Mouse (Mus musculus) midbrain, embryonic 13.5 days (tissue): ENCODE results near the gene Zbtb20. TPM values are rescaled to one million over a fixed set of nuclear protein-coding genes. Genes with fewer than 3 reads are reported as not detected.

Experiments
- ATAC-seq: fragments of 200-750 bp; cut with Nextera tagmentation; 2 replicates; pipeline ENCODE4 v1.8.0; 2017; ENCODE audit warnings: mild to moderate bottlenecking, moderate TSS enrichment, moderate library complexity
- H3K27ac ChIP-seq: fragments of 300-500 bp; sonication (generic); 2 replicates; pipeline ENCODE4 v1.5.1; 2015; ENCODE audit warnings: inconsistent platforms, mild to moderate bottlenecking, moderate library complexity
- H3K27me3 ChIP-seq: fragments of 300-500 bp; sonication (generic); 2 replicates; pipeline ENCODE4 v1.6.1; 2015; ENCODE audit warnings: mild to moderate bottlenecking, inconsistent platforms
- H3K36me3 ChIP-seq: fragments of 300-500 bp; sonication (generic); 2 replicates; pipeline ENCODE4 v1.6.1; 2015; ENCODE audit warnings: mild to moderate bottlenecking, inconsistent platforms
- H3K4me1 ChIP-seq: fragments of 300-500 bp; sonication (generic); replicated peaks from 2 replicates; pipeline ENCODE4 v1.6.1; 2015; ENCODE audit warnings: inconsistent platforms
- H3K4me2 ChIP-seq: fragments of 300-500 bp; sonication (generic); replicated peaks from 2 replicates; pipeline ENCODE4 v1.6.1; 2015; ENCODE audit warnings: moderate library complexity, mild to moderate bottlenecking, inconsistent platforms
- H3K4me3 ChIP-seq: fragments of 300-500 bp; sonication (generic); replicated peaks from 2 replicates; pipeline ENCODE4 v1.5.1; 2015; ENCODE audit warnings: mild to moderate bottlenecking, inconsistent platforms
- H3K9ac ChIP-seq: fragments of 300-500 bp; sonication (generic); replicated peaks from 2 replicates; pipeline ENCODE4 v1.6.1; 2015; ENCODE audit warnings: mild to moderate bottlenecking, inconsistent platforms
- H3K9me3 ChIP-seq: fragments of 300-500 bp; sonication (generic); 2 replicates; pipeline ENCODE4 v1.6.1; 2016; ENCODE audit warnings: mild to moderate bottlenecking, inconsistent platforms
- WGBS: fragments of 180-500 bp; shearing (Covaris S2); methylation state at CpG from one replicate; pipeline ENCODE4 v1.1.7; 2015; 5-methylcytosine and 5-hydroxymethylcytosine counted together
- polyA plus RNA-seq: library from polyadenylated mRNA; unstranded; fragments of >200 nt; fragmentation: Nextera tagmentation; extraction: Ambion mirVana; gene quantifications from 2 replicates; pipeline ENCODE4 v1.2.1, GENCODE M21; 2015

Zbtb20 gene
- polyA plus RNA-seq, 1 experiment from 2014 or later: 86.5 TPM

GRCm38 (mm10) chr16:43235317-43235716 is 359.6 kb downstream of the Zbtb20 start:
- Histone ChIP-seq H3K9ac (no peak overlapping the region), H3K36me3 (no peaks in the 10 kb centered on the region), H3K4me2 (no peak overlapping the region), H3K4me1 (peaks cover 10% of the 10 kb centered on the region; the same call in 1 of the 2 replicates), H3K27ac (no peak overlapping the region), H3K27me3 (no peaks in the 10 kb centered on the region), H3K9me3 (no peaks in the 10 kb centered on the region), H3K4me3 (no peak overlapping the region)
- 77% methylated on average over 7 of the region's 7 CpGs for WGBS
- no peak for ATAC-seq

GRCm38 (mm10) chr16:43235721-43236159 is 360.1 kb downstream of the Zbtb20 start:
- Histone ChIP-seq H3K36me3 (no peaks in the 10 kb centered on the region), H3K4me1 (peaks cover 10% of the 10 kb centered on the region; the same call in 1 of the 2 replicates), H3K4me2 (no peak overlapping the region), H3K9me3 (no peaks in the 10 kb centered on the region), H3K27me3 (no peaks in the 10 kb centered on the region), H3K9ac (no peak overlapping the region), H3K27ac (no peak overlapping the region), H3K4me3 (no peak overlapping the region)
- ATAC-seq: no peak
- 67% methylated on average over 8 of the region's 8 CpGs for WGBS

GRCm38 (mm10) chr16:43237551-43237950 is 361.9 kb downstream of the Zbtb20 start:
- Histone ChIP-seq H3K36me3 (no peaks in the 10 kb centered on the region), H3K27ac (no peak overlapping the region), H3K4me2 (no peak overlapping the region), H3K9ac (no peak overlapping the region), H3K9me3 (no peaks in the 10 kb centered on the region), H3K4me3 (no peak overlapping the region), H3K4me1 (peaks cover 10% of the 10 kb centered on the region; the same call in 1 of the 2 replicates), H3K27me3 (no peaks in the 10 kb centered on the region)
- ATAC-seq: no peak
- WGBS: 70% methylated on average over 2 of the region's 2 CpGs

- no peak overlapping the region for H3K27ac ChIP-seq
- H3K4me2 ChIP-seq: no peak overlapping the region
- ATAC-seq: no peak
- no peaks in the 10 kb centered on the region for H3K9me3 ChIP-seq
- no peaks in the 10 kb centered on the region for H3K36me3 ChIP-seq
- WGBS: 90% methylated on average over 5 of the region's 5 CpGs
- no peaks in the 10 kb centered on the region for H3K27me3 ChIP-seq
- H3K9ac ChIP-seq: no peak overlapping the region
- no peak overlapping the region for H3K4me3 ChIP-seq
- no peaks in the 10 kb centered on the region; the same call in 1 of the 2 replicates for H3K4me1 ChIP-seq
Measured at GRCm38 (mm10) chr16:43247026-43247425, 371.3 kb downstream of the Zbtb20 start.

GRCm38 (mm10) chr16:43253077-43253476 is 377.4 kb downstream of the Zbtb20 start:
- ATAC-seq: no peak

GRCm38 (mm10) chr16:43253746-43254145 is 378.1 kb downstream of the Zbtb20 start:
- Histone ChIP-seq H3K27ac (no peak overlapping the region), H3K36me3 (no peaks in the 10 kb centered on the region), H3K9me3 (no peaks in the 10 kb centered on the region), H3K4me1 (no peaks in the 10 kb centered on the region), H3K27me3 (no peaks in the 10 kb centered on the region), H3K9ac (no peak overlapping the region), H3K4me3 (no peak overlapping the region), H3K4me2 (no peak overlapping the region)
- 82% methylated on average over 4 of the region's 4 CpGs for WGBS
- no peak for ATAC-seq

More at GRCm38 (mm10) chr16:43253077-43253476, 377.4 kb downstream of the Zbtb20 start:
- no peaks in the 10 kb centered on the region for H3K27me3 ChIP-seq
- 54% methylated on average over 2 of the region's 2 CpGs for WGBS
- H3K27ac ChIP-seq: no peak overlapping the region
- no peak overlapping the region for H3K4me3 ChIP-seq
- H3K9me3 ChIP-seq: no peaks in the 10 kb centered on the region
- H3K4me1 ChIP-seq: no peaks in the 10 kb centered on the region; the same call in 1 of the 2 replicates
- H3K36me3 ChIP-seq: no peaks in the 10 kb centered on the region
- no peak overlapping the region for H3K9ac ChIP-seq
- H3K4me2 ChIP-seq: no peak overlapping the region

GRCm38 (mm10) chr16:43256191-43256899 is 380.7 kb downstream of the Zbtb20 start:
- no peak overlapping the region for H3K4me2 ChIP-seq
- H3K4me1 ChIP-seq: no peaks in the 10 kb centered on the region
- H3K9me3 ChIP-seq: no peaks in the 10 kb centered on the region
- no peak for ATAC-seq
- no peak overlapping the region for H3K4me3 ChIP-seq
- H3K9ac ChIP-seq: no peak overlapping the region
- no peaks in the 10 kb centered on the region for H3K27me3 ChIP-seq
- no peak overlapping the region for H3K27ac ChIP-seq
- no peaks in the 10 kb centered on the region for H3K36me3 ChIP-seq
- WGBS: 82% methylated on average over 3 of the region's 3 CpGs

- no peak for ATAC-seq
- H3K4me2 ChIP-seq: no peak overlapping the region
- 92% methylated on average over 1 of the region's 1 CpGs for WGBS
- no peaks in the 10 kb centered on the region for H3K36me3 ChIP-seq
- H3K27ac ChIP-seq: no peak overlapping the region
- no peak overlapping the region for H3K4me3 ChIP-seq
- no peak overlapping the region for H3K9ac ChIP-seq
- H3K9me3 ChIP-seq: no peaks in the 10 kb centered on the region
- H3K4me1 ChIP-seq: no peaks in the 10 kb centered on the region
- no peaks in the 10 kb centered on the region for H3K27me3 ChIP-seq
Measured at GRCm38 (mm10) chr16:43256900-43257281, 381.2 kb downstream of the Zbtb20 start.

- Histone ChIP-seq H3K27ac (no peak overlapping the region), H3K9ac (no peak overlapping the region), H3K27me3 (no peaks in the 10 kb centered on the region), H3K36me3 (0 out of 2 replicates have a peak, but pooled peaks cover 4% of the 10 kb centered on the region), H3K4me2 (no peak overlapping the region), H3K4me1 (no peaks in the 10 kb centered on the region), H3K4me3 (no peak overlapping the region), H3K9me3 (no peaks in the 10 kb centered on the region)
- ATAC-seq: no peak
- WGBS: 61% methylated on average over 1 of the region's 1 CpGs
Measured at GRCm38 (mm10) chr16:43259466-43259865, 383.8 kb downstream of the Zbtb20 start.

- H3K27ac ChIP-seq: no peak overlapping the region
- ATAC-seq: no peak
- H3K4me2 ChIP-seq: no peak overlapping the region
- no peaks in the 10 kb centered on the region for H3K4me1 ChIP-seq
- 0 out of 2 replicates have a peak, but pooled peaks cover 4% of the 10 kb centered on the region for H3K36me3 ChIP-seq
- 78% methylated on average over 2 of the region's 2 CpGs for WGBS
- H3K9me3 ChIP-seq: no peaks in the 10 kb centered on the region
- H3K27me3 ChIP-seq: no peaks in the 10 kb centered on the region
- no peak overlapping the region for H3K9ac ChIP-seq
- no peak overlapping the region for H3K4me3 ChIP-seq
Measured at GRCm38 (mm10) chr16:43260862-43261261, 385.2 kb downstream of the Zbtb20 start.

GRCm38 (mm10) chr16:43274057-43274595 is 398.4 kb downstream of the Zbtb20 start:
- no peaks in the 10 kb centered on the region for H3K27me3 ChIP-seq
- no peak for ATAC-seq
- 39% methylated on average over 2 of the region's 2 CpGs for WGBS

GRCm38 (mm10) chr16:43276764-43277163 is 401.1 kb downstream of the Zbtb20 start:
- ATAC-seq: no peak

More at GRCm38 (mm10) chr16:43274057-43274595, 398.4 kb downstream of the Zbtb20 start:
- Histone ChIP-seq H3K9ac (no peak overlapping the region), H3K36me3 (no peaks in the 10 kb centered on the region), H3K4me2 (no peak overlapping the region), H3K27ac (no peak overlapping the region), H3K9me3 (no peaks in the 10 kb centered on the region), H3K4me3 (no peak overlapping the region), H3K4me1 (peaks cover 16% of the 10 kb centered on the region; the same call in 1 of the 2 replicates)

More at GRCm38 (mm10) chr16:43276764-43277163, 401.1 kb downstream of the Zbtb20 start:
- 0 out of 2 replicates have a peak, but pooled peaks cover 9% of the 10 kb centered on the region for H3K4me1 ChIP-seq
- H3K27ac ChIP-seq: no peak overlapping the region
- no peaks in the 10 kb centered on the region for H3K36me3 ChIP-seq
- no peaks in the 10 kb centered on the region for H3K9me3 ChIP-seq
- H3K9ac ChIP-seq: no peak overlapping the region
- no peaks in the 10 kb centered on the region for H3K27me3 ChIP-seq
- no peak overlapping the region for H3K4me3 ChIP-seq
- WGBS: 85% methylated on average over 4 of the region's 4 CpGs
- no peak overlapping the region for H3K4me2 ChIP-seq
